Mouse (Mus musculus) lung, postnatal 0 days (tissue): ENCODE data around the gene Rsrp1.

ENCODE experiments used
- CTCF ChIP-seq: IDR thresholded peaks from 2 replicates; pipeline ENCODE4 v1.5.1; 2016; ENCODE audit warnings: antibody characterized with exemption, mild to moderate bottlenecking
- EP300 ChIP-seq: IDR thresholded peaks from 2 replicates; pipeline ENCODE4 v1.6.1; 2016; ENCODE audit warnings: antibody characterized with exemption, mild to moderate bottlenecking, control low read depth

DNA sequence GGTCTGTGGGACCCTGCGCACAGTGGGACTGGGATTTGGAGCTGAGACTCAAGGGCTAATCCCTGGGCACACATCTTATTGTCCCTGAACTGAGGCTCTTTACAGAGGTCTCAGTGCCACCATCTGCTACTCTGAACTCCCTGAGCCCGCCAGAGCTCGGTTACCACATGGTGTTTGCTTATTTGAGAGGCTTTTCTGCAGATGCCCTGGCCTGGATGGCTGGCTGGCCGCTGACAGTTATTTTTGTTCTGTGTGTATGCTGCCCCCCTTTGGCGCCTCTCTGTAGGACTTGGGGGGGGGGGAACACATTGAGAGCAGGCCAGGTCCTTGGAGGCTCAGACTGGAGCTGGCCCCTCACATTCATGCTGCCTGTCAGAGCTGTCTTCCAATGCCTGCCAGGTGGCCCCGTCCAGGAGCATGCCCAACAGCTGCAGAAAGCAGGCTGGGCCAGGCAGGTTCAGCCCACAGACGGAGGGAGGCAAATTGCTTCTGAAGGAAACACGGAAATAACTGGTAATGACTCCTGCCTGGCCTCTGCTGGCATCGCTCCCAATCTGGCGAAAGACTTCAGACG, 27.2 kb downstream of the Rsrp1 start:
- TF ChIP-seq CTCF (peak; percentile 53), EP300 (no peak)
